Mouse (Mus musculus): ENCODE measurements around the gene March6.

GRCm38 (mm10) chr15:31468806-31469205, 62.0 kb downstream of the March6 start:
- TF ChIP-seq CTCF (IDR thresholded peaks at IDR 0.05; ENCODE audit: insufficient read depth, low read depth, low read length) (no peak), POLR2A (IDR thresholded peaks at IDR 0.05; ENCODE audit: insufficient read depth, low read depth, low read length) (no peak)

Data from olfactory bulb, adult 2 months (tissue).